Mouse (Mus musculus) midbrain, postnatal 0 days (tissue): ENCODE measurements around the gene March6. TPM values are rescaled to one million over a fixed set of nuclear protein-coding genes. Genes with fewer than 3 reads are reported as not detected.

ENCODE experiments used
- ATAC-seq: fragments of 200-750 bp; cut with Nextera tagmentation; 2 replicates; pipeline ENCODE4 v1.8.0; 2017; ENCODE audit warnings: moderate number of reproducible peaks, mild to moderate bottlenecking, moderate TSS enrichment, moderate library complexity; ENCODE audit not compliant: low FRiP score
- DNase-seq: peaks from one replicate; pipeline ENCODE4 v3.0.0-alpha.2; 2015; ENCODE audit warnings: low spot score
- H3K27ac ChIP-seq: fragments of 300-500 bp; sonication (generic); 2 replicates; pipeline ENCODE4 v1.5.1; 2014; ENCODE audit warnings: low read depth, mild to moderate bottlenecking, low read length, mixed read lengths
- H3K27me3 ChIP-seq: fragments of 300-500 bp; sonication (generic); 2 replicates; pipeline ENCODE4 v1.6.1; 2014; ENCODE audit warnings: low read length, control low read depth, mixed read lengths; ENCODE audit not compliant: insufficient read depth
- H3K36me3 ChIP-seq: fragments of 300-500 bp; sonication (generic); 2 replicates; pipeline ENCODE4 v1.6.1; 2014; ENCODE audit warnings: low read length, control low read depth, mixed read lengths; ENCODE audit not compliant: insufficient read depth
- H3K4me1 ChIP-seq: fragments of 300-500 bp; sonication (generic); 2 replicates; pipeline ENCODE4 v1.6.1; 2014; ENCODE audit warnings: mild to moderate bottlenecking, control low read depth, antibody characterized with exemption, low read length, mixed read lengths; ENCODE audit not compliant: insufficient read depth
- H3K4me2 ChIP-seq: fragments of 300-500 bp; sonication (generic); 2 replicates; pipeline ENCODE4 v1.6.1; 2014; ENCODE audit warnings: low read depth, mild to moderate bottlenecking, low read length, mixed read lengths; ENCODE audit not compliant: poor library complexity, severe bottlenecking
- H3K4me3 ChIP-seq: fragments of 300-500 bp; sonication (generic); 2 replicates; pipeline ENCODE4 v1.5.1; 2014; ENCODE audit warnings: low read depth, mild to moderate bottlenecking, low read length, moderate library complexity
- H3K9ac ChIP-seq: fragments of 300-500 bp; sonication (generic); replicated peaks from 2 replicates; pipeline ENCODE4 v1.6.1; 2014; ENCODE audit warnings: mild to moderate bottlenecking, low read length, moderate library complexity, mixed read lengths; ENCODE audit not compliant: poor library complexity, severe bottlenecking
- H3K9me3 ChIP-seq: fragments of 300-500 bp; sonication (generic); 2 replicates; pipeline ENCODE4 v1.6.1; 2016; ENCODE audit warnings: low read length, control low read depth
- CTCF ChIP-seq: IDR thresholded peaks from 2 replicates; pipeline ENCODE4 v1.5.1; 2016; ENCODE audit warnings: antibody characterized with exemption, mild to moderate bottlenecking
- whole genome bisulfite sequencing: fragments of 180-500 bp; shearing (Covaris S2); extraction: QIAGEN DNeasy Blood & Tissue Kit; methylation state at CpG from one replicate; pipeline ENCODE4 v1.1.7; 2014; 5-methylcytosine and 5-hydroxymethylcytosine counted together
- polyA plus RNA-seq: library from polyadenylated mRNA; unstranded; fragments of >200 nt; fragmentation: Nextera tagmentation; extraction: Ambion mirVana; gene quantifications from 2 replicates; pipeline ENCODE4 v1.2.1, GENCODE M21; 2015
- total RNA-seq: library from RNA; depleted of rRNA; stranded (reverse); fragments of >200 nt; gene quantifications from 2 replicates; pipeline ENCODE4 v1.2.3, GENCODE M21; 2014

March6 gene
- total and polyA plus RNA-seq, 2 experiments from 2014 or later: 72.1 to 198 TPM

GRCm38 (mm10) chr15:31441996-31442395 is 88.9 kb downstream of the March6 start:
- WGBS: 83% methylated on average over 6 of the region's 6 CpGs
- ATAC-seq: no peak
- no peak for TF ChIP-seq CTCF

DNA sequence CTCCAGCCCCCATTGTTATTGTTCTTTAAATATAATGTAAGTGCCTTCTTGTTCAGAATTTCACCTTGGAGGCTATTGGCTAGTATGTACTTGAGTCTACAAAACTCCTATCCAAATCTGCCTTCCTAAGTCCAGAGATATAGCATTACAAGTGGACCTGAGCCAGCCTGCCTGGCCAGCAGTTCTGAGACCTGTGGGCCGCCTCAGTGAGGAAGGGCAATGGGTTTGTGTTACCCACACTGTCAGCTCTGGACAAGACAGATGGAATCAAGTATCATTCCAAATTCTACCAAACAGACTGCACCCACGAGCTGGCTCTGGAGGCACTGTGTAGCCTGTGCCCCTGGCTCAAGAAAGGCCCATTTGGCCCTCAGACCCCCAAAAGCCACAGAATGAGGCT is 94.0 kb downstream of the March6 start:
- DNase-seq (no peak), ATAC-seq (no peak)
- Histone ChIP-seq H3K4me3 (no peak overlapping the region), H3K4me1 (no peaks in the 10 kb centered on the region), H3K9ac (no peak overlapping the region), H3K27me3 (no peaks in the 10 kb centered on the region), H3K36me3 (no peaks in the 10 kb centered on the region), H3K9me3 (no peaks in the 10 kb centered on the region), H3K27ac (no peak overlapping the region), H3K4me2 (no peak overlapping the region)
- TF ChIP-seq CTCF: no peak
- 81% methylated on average over 2 of the region's 2 CpGs for WGBS

More at GRCm38 (mm10) chr15:31441996-31442395, 88.9 kb downstream of the March6 start:
- Histone ChIP-seq H3K4me2 (no peak overlapping the region), H3K9ac (no peak overlapping the region), H3K27me3 (no peaks in the 10 kb centered on the region), H3K4me3 (no peak overlapping the region), H3K27ac (no peak overlapping the region), H3K4me1 (no peaks in the 10 kb centered on the region), H3K9me3 (no peaks in the 10 kb centered on the region), H3K36me3 (no peaks in the 10 kb centered on the region)
- no peak for DNase-seq

DNA sequence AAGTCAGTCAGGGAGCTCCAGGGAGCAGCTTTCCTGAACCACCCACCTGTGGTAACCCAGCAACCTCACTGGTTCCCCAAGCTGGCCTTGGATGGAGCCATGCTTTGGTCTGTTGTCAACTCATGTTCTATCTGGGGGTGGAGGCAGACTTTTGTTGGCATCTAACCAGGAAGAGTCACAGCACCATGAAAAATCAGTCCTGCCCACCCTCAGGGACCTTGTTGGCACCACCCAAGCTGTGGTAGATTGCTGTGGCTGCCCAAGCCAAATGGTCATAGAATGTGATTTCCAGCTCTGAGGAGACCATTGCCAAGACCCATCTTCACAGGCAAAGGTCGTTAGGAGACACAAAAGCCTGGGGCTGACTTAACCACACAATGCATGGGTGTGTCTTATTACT is 94.8 kb downstream of the March6 start:
- 35% methylated on average over 1 of the region's 1 CpGs for WGBS

GRCm38 (mm10) chr15:31433768-31434167 is 97.1 kb downstream of the March6 start:
- WGBS: 84% methylated on average over 7 of the region's 7 CpGs
- DNase-seq: no peak
- Histone ChIP-seq H3K9ac (no peak overlapping the region), H3K4me2 (no peak overlapping the region), H3K27ac (no peak overlapping the region), H3K4me1 (0 out of 2 replicates have a peak, but pooled peaks cover 7% of the 10 kb centered on the region), H3K27me3 (no peaks in the 10 kb centered on the region), H3K9me3 (no peaks in the 10 kb centered on the region), H3K4me3 (no peak overlapping the region), H3K36me3 (no peaks in the 10 kb centered on the region)
- TF ChIP-seq CTCF: no peak
- no peak for ATAC-seq

More for the DNA sequence above, 94.8 kb downstream of the March6 start:
- DNase-seq (no peak), ATAC-seq (no peak)
- Histone ChIP-seq H3K36me3 (no peaks in the 10 kb centered on the region), H3K27ac (no peak overlapping the region), H3K4me1 (no peaks in the 10 kb centered on the region), H3K9ac (no peak overlapping the region), H3K27me3 (no peaks in the 10 kb centered on the region), H3K9me3 (no peaks in the 10 kb centered on the region), H3K4me3 (no peak overlapping the region), H3K4me2 (no peak overlapping the region)
- TF ChIP-seq CTCF: no peak

GRCm38 (mm10) chr15:31431847-31432246 is 99.0 kb downstream of the March6 start:
- 89% methylated on average over 8 of the region's 8 CpGs for WGBS
- Histone ChIP-seq H3K9ac (no peak overlapping the region), H3K4me3 (no peak overlapping the region)

GRCm38 (mm10) chr15:31430014-31430413 is 100.8 kb downstream of the March6 start:
- no peaks in the 10 kb centered on the region for H3K36me3 ChIP-seq
- 78% methylated on average over 2 of the region's 2 CpGs for WGBS
- no peak for ATAC-seq

More at GRCm38 (mm10) chr15:31431847-31432246, 99.0 kb downstream of the March6 start:
- 0 out of 2 replicates have a peak, but pooled peaks cover 7% of the 10 kb centered on the region for H3K4me1 ChIP-seq
- no peaks in the 10 kb centered on the region for H3K9me3 ChIP-seq
- H3K4me2 ChIP-seq: no peak overlapping the region
- DNase-seq (no peak), ATAC-seq (no peak)
- no peaks in the 10 kb centered on the region for H3K27me3 ChIP-seq
- no peak overlapping the region for H3K27ac ChIP-seq
- H3K36me3 ChIP-seq: no peaks in the 10 kb centered on the region
- no peak for TF ChIP-seq CTCF

More at GRCm38 (mm10) chr15:31430014-31430413, 100.8 kb downstream of the March6 start:
- no peak for DNase-seq
- Histone ChIP-seq H3K4me1 (0 out of 2 replicates have a peak, but pooled peaks cover 7% of the 10 kb centered on the region), H3K9me3 (no peaks in the 10 kb centered on the region), H3K4me2 (no peak overlapping the region), H3K4me3 (no peak overlapping the region), H3K27ac (no peak overlapping the region), H3K27me3 (no peaks in the 10 kb centered on the region), H3K9ac (no peak overlapping the region)
- no peak for TF ChIP-seq CTCF
